Mouse (Mus musculus): ENCODE measurements at regions not wholly inside any gene's neighbourhood (a gene's known extent, or its start where the extent isn't known, plus 50 kb on each side); places are given as distances from the start of the nearest gene placed in this dataset.
"Not testable (repeated sequence)": the region's sequence is repeated elsewhere in the genome, so short reads cannot be mapped to it uniquely, and the experiment has no call there.

- no peak for DNase-seq (ENCODE audit: low spot score)
Observed at GRCm38 (mm10) chr12:56058876-56059275, 222.8 kb downstream of the Brms1l start.

GRCm38 (mm10) chr12:56058463-56058862 lies 222.3 kb downstream of the Brms1l start:
- peak; percentile 48 for DNase-seq (ENCODE audit: low spot score)

- no peak for DNase-seq (ENCODE audit: low spot score)
Observed at GRCm38 (mm10) chr12:56055382-56055781, 219.3 kb downstream of the Brms1l start.

GRCm38 (mm10) chr12:56046050-56046449 lies 209.9 kb downstream of the Brms1l start:
- no peak for DNase-seq (ENCODE audit: low spot score)

- no peak for DNase-seq (ENCODE audit: low spot score)
Observed at GRCm38 (mm10) chr12:56020954-56021514, 184.9 kb downstream of the Brms1l start.

GRCm38 (mm10) chr12:56020547-56020946 lies 184.4 kb downstream of the Brms1l start:
- DNase-seq (ENCODE audit: low spot score) = no peak

GRCm38 (mm10) chr12:56009976-56010375 lies 173.9 kb downstream of the Brms1l start:
- no peak for DNase-seq (ENCODE audit: low spot score)

- DNase-seq (ENCODE audit: low spot score) = no peak
Observed at GRCm38 (mm10) chr12:56005846-56006245, 169.7 kb downstream of the Brms1l start.

GRCm38 (mm10) chr12:56005321-56005720 lies 169.2 kb downstream of the Brms1l start:
- no peak for DNase-seq (ENCODE audit: low spot score)

- no peak for DNase-seq (ENCODE audit: low spot score)
Observed at GRCm38 (mm10) chr12:56004479-56004878, 168.4 kb downstream of the Brms1l start.

- no peak for DNase-seq (ENCODE audit: low spot score)
Observed at GRCm38 (mm10) chr12:56003561-56003960, 167.4 kb downstream of the Brms1l start.

GRCm38 (mm10) chr12:55996585-55997377 lies 160.7 kb downstream of the Brms1l start:
- DNase-seq (ENCODE audit: low spot score) = no peak

GRCm38 (mm10) chr12:55983565-55984351 lies 147.6 kb downstream of the Brms1l start:
- DNase-seq (ENCODE audit: low spot score) = no peak

GRCm38 (mm10) chr12:55983128-55983527 lies 147.0 kb downstream of the Brms1l start:
- DNase-seq (ENCODE audit: low spot score) = no peak

GRCm38 (mm10) chr12:55974262-55974661 lies 138.1 kb downstream of the Brms1l start:
- DNase-seq (ENCODE audit: low spot score) = no peak

- DNase-seq (ENCODE audit: low spot score) = not testable (repeated sequence)
Observed at GRCm38 (mm10) chr12:55959319-55959718, 123.2 kb downstream of the Brms1l start.

- DNase-seq (ENCODE audit: low spot score) = no peak
Observed at GRCm38 (mm10) chr12:55940566-55940965, 104.4 kb downstream of the Brms1l start.

GRCm38 (mm10) chr12:55939281-55940142 lies 103.4 kb downstream of the Brms1l start:
- DNase-seq (ENCODE audit: low spot score) = peak; percentile 22

- no peak for DNase-seq (ENCODE audit: low spot score)
Observed at GRCm38 (mm10) chr12:55934172-55934571, 98.0 kb downstream of the Brms1l start.

GRCm38 (mm10) chr12:55933417-55933816 lies 97.3 kb downstream of the Brms1l start:
- DNase-seq (ENCODE audit: low spot score) = no peak

GRCm38 (mm10) chr12:55930468-55930867 lies 94.3 kb downstream of the Brms1l start:
- no peak for DNase-seq (ENCODE audit: low spot score)

GRCm38 (mm10) chr12:55926974-55927321 lies 90.8 kb downstream of the Brms1l start:
- no peak for DNase-seq (ENCODE audit: low spot score)

Measured in left cerebral cortex, adult 11 months (tissue).